Mouse (Mus musculus) adrenal gland, postnatal 25 days (tissue): ENCODE data around the gene Cmip. TPM values are rescaled to one million over a fixed set of nuclear protein-coding genes. Genes with fewer than 3 reads are reported as not detected.

ENCODE experiments used
- DNase-seq: peaks from one replicate; pipeline ENCODE4 v3.0.0; 2021; ENCODE audit warnings: mixed read lengths
- total RNA-seq: library from RNA; stranded (reverse); gene quantifications from 2 replicates; pipeline ENCODE4 v1.2.3, GENCODE M21; 2021

Cmip gene
- total RNA-seq, 1 experiment from 2014 or later = 121 TPM

DNA sequence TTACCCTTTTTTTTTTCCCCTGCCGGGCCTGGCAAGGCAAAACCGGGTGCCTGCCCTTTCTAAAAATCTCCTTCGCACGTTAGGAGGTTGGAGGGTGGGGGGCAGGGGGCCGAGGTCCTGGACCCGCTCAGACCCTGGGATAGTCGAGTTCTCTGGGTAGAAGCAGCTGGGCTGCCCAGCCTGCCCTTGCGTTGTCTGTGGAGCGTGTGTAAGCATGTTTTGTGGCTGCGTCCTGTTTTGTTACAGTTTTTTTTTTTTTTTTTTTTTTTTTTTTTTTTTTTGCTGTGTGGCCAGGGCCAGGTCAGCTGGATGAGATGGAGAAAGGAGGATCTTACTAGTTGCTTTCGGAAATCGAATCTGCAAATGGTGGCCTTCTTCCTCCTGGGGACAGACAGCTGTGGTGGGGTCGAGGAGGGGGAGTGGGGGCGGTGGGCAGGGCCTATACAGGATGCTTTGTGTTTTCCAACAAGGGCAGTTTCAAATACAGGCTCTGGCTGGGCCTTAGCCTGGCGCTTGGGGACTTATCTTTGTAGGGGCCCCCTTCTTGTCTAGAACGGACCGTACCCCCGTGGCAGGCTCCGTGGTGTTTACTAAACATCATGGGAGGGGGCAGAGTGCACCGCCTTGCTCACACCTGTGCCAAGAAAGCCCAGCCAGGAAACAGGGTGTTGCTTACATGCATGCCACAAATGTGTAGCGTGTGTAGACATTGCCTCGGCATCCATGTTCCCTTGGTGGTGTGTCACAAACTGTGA, 1.1 kb downstream of the Cmip start:
- no peak for DNase-seq

DNA sequence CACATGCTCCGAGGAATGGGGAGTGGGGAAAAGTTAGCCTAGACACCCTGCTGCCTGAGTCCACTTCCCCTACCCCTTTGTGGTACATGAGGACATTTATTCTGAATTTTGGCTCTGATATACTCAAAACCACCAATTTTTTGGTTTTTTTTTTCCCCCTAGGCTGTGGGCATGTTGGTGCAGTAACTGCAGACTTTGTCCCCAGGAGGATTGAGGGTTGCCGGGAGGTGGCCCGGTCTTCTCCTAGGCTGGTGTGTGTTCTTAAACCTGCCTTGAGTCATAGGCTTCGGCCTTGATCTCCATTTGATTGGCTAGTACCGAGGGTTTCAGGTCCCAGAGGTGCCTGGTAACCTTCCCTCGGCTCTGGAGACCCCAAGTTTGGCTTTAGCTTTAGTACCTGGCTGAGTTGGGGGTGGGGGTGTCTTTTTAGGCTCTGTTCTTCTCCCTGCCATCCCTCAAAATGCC, 1.7 kb downstream of the Cmip start:
- no peak for DNase-seq

DNA sequence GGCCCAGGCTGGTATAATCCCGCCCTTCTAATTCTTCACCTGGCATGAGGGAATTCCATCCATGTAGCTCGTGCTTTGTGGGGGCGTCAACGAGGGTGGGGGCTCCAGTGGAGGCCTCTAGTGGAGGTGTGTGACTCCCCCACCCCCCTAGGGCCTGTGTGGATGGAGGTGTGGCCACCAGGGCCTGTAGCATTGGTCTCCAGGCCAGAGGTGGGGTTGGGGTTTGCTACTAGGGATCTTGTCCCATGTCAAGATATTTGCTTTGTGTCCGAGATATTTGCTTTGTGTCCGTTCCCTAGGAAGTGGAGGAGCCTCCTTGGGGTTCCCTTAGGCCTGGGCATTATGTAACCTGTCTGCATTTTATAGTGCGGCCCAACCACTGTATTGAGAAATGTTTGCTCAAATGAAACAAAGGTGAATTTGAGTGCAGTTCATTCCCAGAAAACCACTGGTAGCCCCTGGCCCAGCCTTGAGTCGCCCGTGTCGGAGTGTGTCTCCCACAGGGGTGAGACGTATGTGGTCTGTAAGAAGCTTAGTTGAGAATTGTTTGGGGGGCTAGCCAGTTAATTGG, 2.7 kb downstream of the Cmip start:
- no peak for DNase-seq

DNA sequence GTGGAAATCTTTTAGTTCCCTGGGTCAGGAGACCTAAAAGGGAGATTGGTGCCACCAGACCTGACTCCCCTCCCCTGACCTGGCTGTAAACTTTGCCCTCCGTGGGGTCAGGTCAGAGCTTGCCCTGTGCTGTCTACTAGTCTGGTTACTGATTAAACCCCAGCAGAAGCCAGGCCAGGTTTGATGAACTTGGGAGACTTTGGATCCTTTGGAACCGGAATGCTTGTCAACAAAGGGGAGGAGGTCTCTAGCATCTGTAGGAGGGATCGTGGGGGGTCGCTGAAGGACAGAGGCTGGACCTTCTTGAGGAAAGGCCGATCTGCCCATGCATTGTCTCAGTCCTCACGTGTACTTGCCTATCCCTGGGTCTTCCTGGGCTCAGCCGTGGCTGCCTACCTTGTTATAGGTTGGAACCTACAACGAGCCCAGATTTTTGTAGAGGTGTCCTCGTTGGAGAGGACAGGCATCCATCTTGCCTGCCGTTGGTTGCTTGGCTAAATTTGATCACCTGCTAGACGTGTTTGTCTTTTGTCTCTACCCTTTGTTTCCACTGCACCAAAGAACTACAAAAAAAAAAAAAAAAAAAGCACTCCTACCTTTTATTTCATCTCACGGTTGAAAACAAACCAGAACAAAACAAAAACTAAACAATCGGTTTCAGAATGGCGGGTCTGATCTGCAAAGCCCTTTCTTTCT, 3.5 kb downstream of the Cmip start:
- DNase-seq = no peak

DNA sequence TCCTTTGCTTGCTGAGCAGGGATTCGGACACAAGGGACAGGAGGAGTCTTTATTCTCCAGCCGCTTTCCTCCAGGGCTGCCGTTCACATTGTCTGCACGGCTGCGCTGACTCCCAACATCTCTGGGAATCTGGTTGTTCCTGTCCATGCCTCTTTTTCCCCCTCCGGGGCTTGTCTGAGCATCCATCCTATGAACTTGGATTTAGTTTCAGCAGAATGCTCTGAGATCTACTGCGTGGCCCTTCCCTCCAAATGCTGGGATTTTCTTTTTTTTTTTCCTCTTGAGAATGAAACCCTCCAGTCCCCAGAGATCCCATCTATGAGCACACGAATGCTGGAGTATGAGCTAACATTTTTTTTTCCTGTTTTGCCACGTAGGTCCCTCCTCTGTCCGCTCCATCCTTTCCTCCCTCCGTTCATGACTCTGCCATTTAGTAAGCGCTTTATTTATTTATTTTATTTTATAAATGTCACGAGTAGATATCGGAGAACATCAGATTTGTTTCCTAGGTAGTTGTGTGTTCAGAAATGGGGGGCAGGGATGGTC, 4.1 kb downstream of the Cmip start:
- DNase-seq = no peak

DNA sequence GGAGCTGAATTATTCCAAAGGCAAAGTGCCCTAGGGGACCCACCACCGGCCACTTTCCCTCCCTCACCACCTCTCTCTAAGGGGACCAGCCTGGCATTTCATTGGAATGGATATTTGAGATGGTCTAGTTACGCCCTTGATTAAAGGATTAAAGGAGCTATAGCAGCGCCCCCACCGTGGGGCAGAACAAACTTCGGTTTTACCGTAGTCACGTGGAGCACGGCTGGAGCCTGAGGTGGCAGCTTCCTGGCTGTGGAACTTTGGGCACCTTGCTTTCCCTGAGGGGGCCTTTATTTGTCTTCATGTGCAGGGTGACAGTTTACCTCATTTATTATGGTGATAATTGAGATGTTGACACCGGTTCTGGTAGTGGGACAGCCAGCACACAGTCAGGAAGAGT, 4.8 kb downstream of the Cmip start:
- no peak for DNase-seq

DNA sequence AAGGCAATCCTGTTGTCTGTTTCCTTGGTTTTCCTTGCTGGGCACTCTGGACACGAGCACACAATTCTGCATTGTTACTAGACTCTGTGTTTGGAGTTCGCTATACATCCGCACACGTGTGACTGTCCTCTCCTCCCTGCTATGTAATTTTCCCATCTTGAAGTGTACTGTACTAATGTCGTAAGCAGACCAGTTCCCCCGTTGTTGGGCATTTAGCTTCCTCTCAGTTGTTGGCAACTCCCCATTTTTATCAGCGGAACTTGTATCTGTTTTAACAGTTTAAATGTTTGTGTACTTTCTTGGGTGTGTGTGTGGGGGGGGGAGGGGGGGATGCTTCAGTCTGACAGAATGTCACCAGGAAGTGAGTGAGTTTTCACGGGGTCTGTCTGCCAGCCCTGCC, 5.8 kb downstream of the Cmip start:
- no peak for DNase-seq

DNA sequence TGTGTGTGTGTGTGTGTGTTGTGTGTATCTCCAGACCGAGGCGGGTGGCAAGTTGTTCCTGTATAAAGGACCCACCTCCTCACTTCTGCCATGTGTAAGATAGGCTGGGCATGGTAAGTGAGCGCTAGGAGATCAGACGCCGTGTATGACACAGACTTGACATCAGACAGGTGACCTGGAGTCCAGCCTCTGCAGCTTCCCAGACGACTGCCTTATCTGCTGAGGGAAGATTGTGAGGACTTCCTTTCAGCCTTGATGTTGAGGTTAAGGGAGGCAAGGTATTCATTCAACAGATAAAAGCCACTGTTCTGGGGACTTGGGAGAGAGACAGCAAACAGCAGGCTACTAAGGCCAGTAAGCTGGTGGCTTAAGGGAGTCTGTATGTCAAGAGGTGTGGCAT, 6.6 kb downstream of the Cmip start:
- DNase-seq = no peak

DNA sequence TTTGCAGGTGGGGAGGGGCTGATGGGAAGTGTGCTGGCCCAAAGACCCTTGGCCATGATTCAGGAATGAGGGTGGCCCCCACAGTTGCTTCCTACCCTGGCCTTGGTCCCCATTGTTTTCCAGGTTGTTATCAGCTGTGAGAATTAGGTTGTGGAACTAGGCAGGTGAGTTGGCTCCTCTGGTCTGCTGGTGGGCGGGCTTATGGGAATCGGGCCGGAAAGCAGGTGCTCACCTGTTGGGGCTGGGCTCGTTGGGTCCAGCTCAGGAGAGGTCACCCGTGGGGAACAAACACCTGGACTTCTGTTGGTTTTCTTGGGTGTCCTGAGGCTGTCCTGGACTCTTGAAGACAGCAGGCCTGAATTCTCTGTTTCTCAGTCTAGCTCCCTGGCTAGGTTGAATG, 8.2 kb downstream of the Cmip start:
- no peak for DNase-seq

DNA sequence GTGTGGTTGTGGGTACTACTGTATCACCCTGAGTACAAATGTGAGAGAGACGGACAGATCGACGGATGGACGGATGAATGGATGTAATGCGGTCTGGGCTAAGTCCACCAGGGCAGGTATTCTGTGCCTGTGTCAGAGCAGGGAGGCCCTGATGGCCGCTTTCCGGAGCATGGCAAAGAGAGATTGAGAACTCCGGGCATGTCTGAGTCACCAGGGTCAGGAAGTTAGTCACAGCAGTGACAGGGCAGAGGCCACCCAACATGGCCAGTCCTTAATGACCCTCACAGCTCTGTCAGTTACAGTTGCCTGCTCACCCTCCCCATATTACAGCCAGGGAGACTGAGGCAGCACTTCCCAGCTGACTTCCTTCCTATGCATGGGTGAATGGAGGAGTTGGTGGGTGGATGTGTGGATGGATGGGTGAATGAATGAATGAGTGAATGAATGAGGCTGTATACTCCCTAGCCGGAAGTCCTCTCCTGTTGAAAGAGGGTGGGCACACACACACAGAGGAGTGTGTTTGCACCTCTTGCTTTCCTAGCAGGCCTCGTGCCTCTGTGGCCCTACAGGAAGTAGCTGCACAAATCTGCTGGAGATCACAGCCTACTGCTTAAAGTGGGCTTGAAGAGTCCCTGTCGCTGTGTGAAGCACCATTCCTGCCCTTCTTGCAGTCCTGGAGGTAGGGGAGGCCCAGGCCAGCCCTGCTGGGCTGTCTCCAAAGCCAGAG, 10.7 kb downstream of the Cmip start:
- DNase-seq = peak; percentile 55

DNA sequence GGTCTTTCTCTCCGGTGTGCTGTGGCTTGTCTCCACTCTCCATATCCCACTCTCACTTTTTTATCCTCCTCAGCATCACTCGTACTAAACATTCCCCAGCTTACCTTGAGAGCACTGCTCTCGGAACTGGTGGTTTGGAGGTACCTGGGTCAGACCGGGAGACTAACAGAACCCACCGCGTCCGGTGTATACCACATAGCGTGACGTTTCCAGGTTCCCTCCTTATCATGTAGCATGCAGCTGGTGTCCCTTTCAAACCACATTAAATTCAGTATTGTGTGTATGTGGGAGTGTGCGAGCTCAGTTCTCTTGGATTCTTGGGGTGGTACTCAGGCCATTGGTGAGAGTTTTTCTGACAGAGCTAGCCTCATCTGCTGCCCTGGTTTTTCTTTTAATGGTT, 21.4 kb downstream of the Cmip start:
- no peak for DNase-seq

DNA sequence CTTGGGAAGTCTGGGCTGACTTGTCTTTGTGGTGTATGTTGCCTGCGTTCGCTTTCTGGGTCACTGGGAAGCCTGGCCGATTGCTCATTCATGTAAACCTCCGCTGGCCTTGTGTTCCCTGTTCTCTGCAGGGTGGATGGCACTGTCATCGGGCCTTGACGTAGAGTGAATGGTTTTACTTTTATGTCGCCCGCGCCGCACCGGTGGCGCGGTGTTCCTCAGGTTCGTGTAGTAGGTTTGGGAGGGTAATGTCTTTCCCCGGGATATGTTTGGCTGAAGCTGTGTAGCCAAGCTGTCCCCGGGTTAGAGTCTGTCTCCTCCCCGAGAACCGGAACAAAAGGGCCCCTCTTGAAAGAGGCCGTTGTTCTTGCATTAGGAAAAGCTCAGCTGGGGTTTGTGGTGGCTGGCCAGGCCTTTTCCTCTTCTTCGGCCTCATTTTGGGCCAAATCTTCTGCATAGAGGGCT, 21.8 kb downstream of the Cmip start:
- DNase-seq = peak; percentile 48

DNA sequence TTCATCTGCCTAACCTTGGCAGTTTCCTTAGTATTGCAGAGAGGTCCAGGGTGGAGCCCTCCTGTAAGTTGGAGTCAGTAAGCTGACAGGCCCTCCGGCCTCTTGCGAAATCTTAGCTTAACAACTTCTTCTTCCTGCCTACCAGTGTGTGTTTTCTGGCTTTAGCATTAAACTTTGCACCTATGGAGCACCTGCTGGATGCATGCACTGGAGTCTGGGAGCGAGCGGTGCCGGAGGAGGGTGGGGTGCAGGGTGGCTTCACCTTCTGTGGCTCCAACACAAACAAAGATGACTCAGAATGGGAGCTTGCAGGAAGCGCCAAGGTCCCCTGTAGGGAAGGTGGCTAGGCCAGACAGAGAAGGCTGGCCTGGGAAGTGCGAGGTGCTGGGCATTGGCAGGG, 23.6 kb downstream of the Cmip start:
- DNase-seq = peak; percentile 58

DNA sequence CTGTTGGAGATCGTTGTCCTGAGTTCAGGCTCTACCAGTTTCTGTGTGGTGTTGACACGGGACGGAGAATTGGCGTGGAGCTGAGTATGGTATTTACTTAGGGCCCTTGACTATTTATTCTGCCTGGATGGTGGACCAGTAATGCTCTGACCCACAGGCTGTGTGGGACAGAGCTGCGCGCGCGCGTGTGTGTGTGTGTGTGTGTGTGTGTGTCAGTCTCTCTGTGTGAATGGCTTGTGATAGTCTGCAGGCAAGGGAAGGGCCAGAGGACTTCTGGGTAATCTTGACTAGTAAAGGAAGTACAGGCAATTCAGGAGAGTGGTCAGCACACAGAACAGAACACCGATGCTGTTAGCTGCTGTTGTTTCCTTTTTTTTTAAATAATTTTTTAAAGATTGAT, 24.8 kb downstream of the Cmip start:
- no peak for DNase-seq

DNA sequence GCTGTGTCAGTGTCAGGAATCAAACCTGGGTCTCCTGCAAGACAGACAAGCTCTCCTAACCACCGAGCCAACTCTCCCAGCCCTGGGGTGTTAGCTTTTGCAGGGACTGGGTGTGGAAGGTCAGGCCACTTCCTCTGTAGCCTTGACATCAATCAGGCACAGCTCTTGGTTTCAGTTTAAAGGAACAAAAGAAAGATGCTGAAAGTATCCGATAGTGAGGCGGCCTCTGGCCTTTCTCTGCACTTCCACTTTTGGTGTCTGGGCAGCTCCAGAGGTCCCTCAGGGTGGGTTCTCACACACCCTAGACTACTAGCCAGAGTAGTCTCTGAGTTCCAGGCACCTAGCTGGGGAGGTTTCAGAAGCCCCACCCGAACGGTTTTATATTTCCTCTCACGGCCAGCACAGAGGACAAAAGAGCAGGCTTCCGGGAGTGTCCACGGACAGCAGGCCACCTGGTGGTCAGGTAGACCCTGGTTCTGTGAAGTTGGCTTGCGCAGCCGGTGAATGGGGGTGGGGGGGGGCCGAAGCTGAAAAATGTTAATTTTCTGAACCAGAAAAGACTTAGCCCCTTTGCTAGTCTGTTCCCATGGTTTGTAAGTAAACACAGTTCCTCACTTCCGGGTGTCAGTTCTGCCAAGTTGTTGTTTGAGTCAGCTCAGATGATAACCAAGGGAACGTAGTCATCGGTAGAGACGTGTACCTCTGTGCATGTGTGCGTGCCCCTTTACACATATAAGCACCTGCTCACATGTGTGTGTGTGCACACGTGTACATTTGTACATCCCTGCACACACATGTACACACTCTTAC, 25.5 kb downstream of the Cmip start:
- peak; percentile 43 for DNase-seq

DNA sequence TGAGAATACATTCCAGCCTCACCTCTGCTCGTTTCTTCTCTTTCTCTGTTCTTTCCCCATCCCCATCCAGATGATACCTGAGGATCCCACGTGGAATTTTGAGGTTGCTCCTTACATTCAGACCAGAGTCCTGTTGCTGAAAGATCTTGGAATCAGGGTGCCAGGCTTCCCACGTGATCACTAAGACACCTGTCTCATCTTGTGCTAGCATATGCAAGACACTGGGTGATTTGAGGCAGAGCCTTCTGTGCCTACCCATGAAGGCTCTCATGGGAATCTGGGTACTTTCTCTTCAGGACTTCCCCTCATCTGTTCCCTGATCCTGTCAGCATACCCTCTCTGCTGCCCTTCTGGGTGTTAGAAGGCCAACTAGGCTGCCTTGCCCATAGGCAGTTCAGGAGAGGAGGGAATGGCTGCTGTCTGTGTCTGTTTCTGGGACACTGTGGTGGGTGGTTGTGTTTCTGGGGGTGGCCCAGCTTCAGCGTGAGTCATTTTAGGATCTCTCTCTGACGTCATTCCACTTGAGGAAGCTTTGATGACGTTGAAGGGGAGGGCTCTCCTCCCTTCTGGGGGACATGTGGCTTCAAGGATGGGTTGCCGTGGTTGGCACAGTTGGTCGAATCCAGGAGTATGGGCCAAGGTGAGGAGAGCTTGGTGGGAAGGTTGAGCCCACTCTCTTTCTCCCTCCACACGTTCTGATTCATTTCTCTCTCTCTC, 28.1 kb downstream of the Cmip start:
- no peak for DNase-seq

DNA sequence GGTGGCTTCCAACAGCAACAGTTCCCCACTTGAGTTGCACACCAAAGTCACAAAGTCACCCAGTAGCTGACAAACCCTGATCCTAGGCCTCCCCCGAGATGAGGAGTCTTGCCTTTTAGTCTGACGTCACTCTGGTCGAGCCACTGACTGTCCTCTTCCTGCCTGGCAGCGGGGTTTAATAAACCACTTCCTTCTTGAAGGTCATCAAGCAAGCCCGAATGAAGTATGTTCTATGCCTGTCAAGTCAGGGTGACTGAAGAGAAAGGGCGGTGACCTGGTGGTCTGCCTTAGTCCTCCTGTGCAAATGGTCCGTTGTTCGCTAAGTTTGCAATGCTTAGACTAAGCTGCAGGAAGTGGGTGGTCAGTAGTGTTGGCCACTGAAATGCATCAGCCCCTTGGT, 31.1 kb downstream of the Cmip start:
- no peak for DNase-seq

DNA sequence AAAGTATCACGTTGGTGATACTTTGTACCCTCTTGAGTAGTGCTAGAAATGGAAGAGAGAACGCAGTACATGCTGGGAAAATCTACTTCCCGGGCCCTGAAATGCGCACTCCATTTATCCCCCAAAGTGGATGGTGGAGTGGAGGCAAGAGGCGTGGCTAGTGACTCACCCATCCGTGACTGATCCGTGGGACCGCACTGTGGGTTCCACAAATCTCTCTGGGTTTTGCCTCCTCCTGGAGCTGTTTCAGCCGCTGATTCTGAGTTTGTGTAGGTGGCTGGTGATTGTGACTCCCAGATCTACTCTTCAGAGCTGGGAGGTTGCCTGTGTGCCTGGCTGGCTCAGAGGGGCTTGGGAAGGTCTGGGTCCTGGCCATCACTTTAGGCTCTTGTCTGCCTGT, 32.2 kb downstream of the Cmip start:
- no peak for DNase-seq

DNA sequence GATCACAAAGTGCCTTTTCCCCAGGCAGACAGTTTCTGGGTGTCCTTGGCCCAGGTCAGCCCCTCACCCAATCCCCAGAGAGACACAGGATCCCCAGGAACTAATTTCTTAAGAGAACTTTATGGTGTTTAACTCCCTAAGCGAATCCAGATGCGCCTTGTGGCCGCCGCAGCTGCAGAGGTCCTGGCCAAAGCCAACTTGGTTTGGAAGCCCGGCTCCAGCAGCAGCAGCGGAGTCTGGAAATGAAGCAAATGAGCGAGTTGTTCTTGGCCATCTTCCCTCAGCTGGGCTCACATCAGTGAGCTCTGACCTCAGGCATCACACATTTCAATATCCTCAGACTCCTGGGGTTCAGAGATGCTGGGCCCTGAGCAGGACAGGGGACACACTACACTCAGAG, 33.6 kb downstream of the Cmip start:
- DNase-seq = no peak

DNA sequence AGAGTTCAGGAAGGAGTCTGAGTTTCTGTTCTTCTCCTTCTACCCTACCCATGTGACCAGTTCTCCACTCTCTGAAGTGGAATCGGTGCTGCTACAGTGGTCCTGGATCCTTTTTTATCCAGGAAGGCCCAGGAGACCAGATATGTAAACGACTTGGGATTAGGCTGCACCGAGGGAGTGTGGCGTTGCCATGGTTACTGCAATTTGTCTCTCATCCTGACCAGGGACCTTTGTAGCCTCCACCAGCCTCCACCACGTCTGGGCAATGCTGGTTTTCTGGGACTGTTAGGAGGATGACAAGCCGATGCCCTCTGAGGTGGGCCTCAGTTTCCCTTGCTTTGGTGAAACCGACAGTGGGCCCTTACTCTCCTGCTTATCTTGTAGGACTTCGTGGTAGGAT, 35.4 kb downstream of the Cmip start:
- no peak for DNase-seq

DNA sequence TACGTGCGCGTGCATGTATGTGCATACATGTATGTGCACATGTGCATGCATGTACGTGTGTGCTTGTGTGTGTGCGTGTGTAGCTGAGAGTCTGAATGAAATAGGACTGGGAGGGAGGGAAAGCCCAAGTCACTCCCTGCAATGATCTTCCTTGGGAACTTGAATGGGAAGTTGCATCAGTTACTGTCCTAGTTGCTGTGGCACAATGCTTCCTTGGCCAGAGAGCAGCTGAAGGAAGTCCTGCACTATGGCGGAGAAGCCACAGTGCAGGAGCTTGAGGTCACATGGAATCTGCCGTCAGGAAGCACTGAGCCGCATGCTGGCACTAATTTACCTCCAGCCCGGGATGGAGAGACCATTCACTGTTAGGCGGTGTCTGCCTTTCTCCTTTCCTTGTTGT, 37.9 kb downstream of the Cmip start:
- DNase-seq = no peak
